ENCODE assay signal across 8 mouse cellular contexts in the genomic region with DNA sequence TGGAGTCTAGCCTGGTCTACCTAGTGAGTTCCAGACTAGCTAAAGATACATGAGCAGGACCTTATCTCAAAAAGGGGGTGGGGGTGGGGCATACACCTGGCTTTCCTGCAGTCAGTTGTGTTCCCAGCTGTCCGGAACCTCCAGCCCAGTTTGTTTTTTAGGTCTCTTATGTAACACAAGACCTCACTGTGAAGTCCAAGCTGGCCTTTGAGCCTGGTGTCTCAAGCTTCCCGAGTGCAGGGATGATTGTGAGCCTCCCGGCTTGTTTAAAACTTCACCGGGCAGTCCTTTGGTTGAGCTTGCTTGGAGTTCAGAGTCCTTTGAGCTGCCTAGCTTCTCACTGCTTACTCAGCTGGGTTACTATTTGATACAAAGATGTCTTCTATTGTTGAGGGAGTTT. TPM values are rescaled to one million over a fixed set of nuclear protein-coding genes. Genes with fewer than 3 reads are reported as not detected.
DNase-seq lines count a peak whose midpoint lies in the region; ATAC-seq and TF ChIP-seq lines count a peak whose summit lies in the region.

No protein-coding gene starts in this region.

- H3K9me3 ChIP-seq in heart, embryonic 10.5 days = no peaks in the 10 kb centered on the region
- H3K9me3 ChIP-seq in embryonic facial prominence, embryonic 13.5 days = no peaks in the 10 kb centered on the region
- H3K9me3 ChIP-seq in intestine, postnatal 0 days (ENCODE audit: control insufficient read depth) = no peaks in the 10 kb centered on the region
- H3K9me3 ChIP-seq in midbrain, embryonic 11.5 days (ENCODE audit: control insufficient read depth, low read length) = no peaks in the 10 kb centered on the region

- 24% methylated on average over 4 of the region's 4 CpGs for WGBS in heart, embryonic 10.5 days
- WGBS in embryonic facial prominence, embryonic 13.5 days = 31% methylated on average over 4 of the region's 4 CpGs
- 0% methylated on average over 4 of the region's 4 CpGs for WGBS in intestine, postnatal 0 days
- 32% methylated on average over 4 of the region's 4 CpGs for WGBS in midbrain, embryonic 11.5 days

- H3K27ac ChIP-seq in heart, embryonic 10.5 days = no peak overlapping the region
- H3K27ac ChIP-seq in embryonic facial prominence, embryonic 13.5 days = no peak overlapping the region
- peak overlapping the region; percentile 46; the same call in 1 of the 2 replicates for H3K27ac ChIP-seq in intestine, postnatal 0 days (ENCODE audit: low read depth, low read length)
- H3K27ac ChIP-seq in midbrain, embryonic 11.5 days (ENCODE audit: low read depth, low read length) = no peak overlapping the region

- H3K9ac ChIP-seq in embryonic facial prominence, embryonic 13.5 days = peak overlapping the region; percentile 98
- H3K9ac ChIP-seq in intestine, postnatal 0 days (ENCODE audit: low read depth, low read length) = peak overlapping the region; percentile 35
- peak overlapping the region; percentile 92 for H3K9ac ChIP-seq in midbrain, embryonic 11.5 days (ENCODE audit: low read length)

- TF ChIP-seq CTCF in intestine, postnatal 0 days (IDR thresholded peaks at IDR 0.05; ENCODE audit: low read depth) = no peak

- H3K4me2 ChIP-seq in embryonic facial prominence, embryonic 13.5 days = peak overlapping the region; percentile 99
- H3K4me2 ChIP-seq in intestine, postnatal 0 days (replicated peaks; ENCODE audit: low read depth) = peak overlapping the region; percentile 87
- H3K4me2 ChIP-seq in midbrain, embryonic 11.5 days = peak overlapping the region; percentile 81

- H3K36me3 ChIP-seq in heart, embryonic 10.5 days = peaks cover 55% of the 10 kb centered on the region
- peaks cover 32% of the 10 kb centered on the region for H3K36me3 ChIP-seq in embryonic facial prominence, embryonic 13.5 days
- peaks cover 21% of the 10 kb centered on the region for H3K36me3 ChIP-seq in intestine, postnatal 0 days (ENCODE audit: control insufficient read depth, insufficient read depth)
- H3K36me3 ChIP-seq in midbrain, embryonic 11.5 days (ENCODE audit: control insufficient read depth, insufficient read depth, low read length) = peaks cover 14% of the 10 kb centered on the region

- ATAC-seq in embryonic facial prominence, embryonic 13.5 days (ENCODE audit: insufficient number of reproducible peaks, insufficient read depth, low FRiP score, low TSS enrichment, low read depth) = no peak
- no peak for ATAC-seq in intestine, postnatal 0 days
- no peak for ATAC-seq in midbrain, embryonic 11.5 days (ENCODE audit: low FRiP score)

- peaks cover 31% of the 10 kb centered on the region for H3K4me1 ChIP-seq in heart, embryonic 10.5 days
- H3K4me1 ChIP-seq in embryonic facial prominence, embryonic 13.5 days = peaks cover 44% of the 10 kb centered on the region
- H3K4me1 ChIP-seq in intestine, postnatal 0 days (replicated peaks; ENCODE audit: control insufficient read depth, insufficient read depth, low read length) = no peaks in the 10 kb centered on the region
- H3K4me1 ChIP-seq in midbrain, embryonic 11.5 days (ENCODE audit: control insufficient read depth, insufficient read depth, low read length) = peaks cover 36% of the 10 kb centered on the region

- no peak for DNase-seq in heart, embryonic 10.5 days (ENCODE audit: low spot score)
- DNase-seq in heart, postnatal 4 days = no peak
- peak; percentile 84 for DNase-seq in midbrain, embryonic 11.5 days (ENCODE audit: low spot score, missing footprints)
- no peak for DNase-seq in layer of hippocampus, postnatal 10 days (ENCODE audit: low spot score in 2 of 2)
- no peak for DNase-seq in layer of hippocampus, adult 9-10 months (ENCODE audit: low spot score)
- no peak for DNase-seq in cerebellum, adult 8-10 months

- H3K4me3 ChIP-seq in heart, embryonic 10.5 days = peak overlapping the region; percentile 86
- H3K4me3 ChIP-seq in embryonic facial prominence, embryonic 13.5 days = peak overlapping the region; percentile 98
- peak overlapping the region; percentile 61 for H3K4me3 ChIP-seq in intestine, postnatal 0 days (ENCODE audit: low read depth, low read length)
- H3K4me3 ChIP-seq in midbrain, embryonic 11.5 days (ENCODE audit: low read depth, low read length) = peak overlapping the region; percentile 94

- H3K27me3 ChIP-seq in heart, embryonic 10.5 days (ENCODE audit: insufficient read depth, poor library complexity, severe bottlenecking) = no peaks in the 10 kb centered on the region
- no peaks in the 10 kb centered on the region for H3K27me3 ChIP-seq in embryonic facial prominence, embryonic 13.5 days
- H3K27me3 ChIP-seq in intestine, postnatal 0 days (replicated peaks; ENCODE audit: control insufficient read depth, insufficient read depth, low read length) = no peaks in the 10 kb centered on the region
- H3K27me3 ChIP-seq in midbrain, embryonic 11.5 days (ENCODE audit: control insufficient read depth, insufficient read depth, low read length) = no peaks in the 10 kb centered on the region

RNA-seq across cellular contexts. Expression of a gene that starts 3.1 kb away (rescaled TPM):
- polyA plus RNA-seq in heart, embryonic 10.5 days (2016; fragmentation: Nextera tagmentation; extraction: Ambion mirVana) = 44.9 and 46.1 TPM in 2 replicates
- 10 to 100 TPM; 41.6 to 44.4 TPM for total RNA-seq in heart, postnatal 4 days (2021)
- polyA plus RNA-seq in embryonic facial prominence, embryonic 13.5 days (2015; fragmentation: Nextera tagmentation; extraction: Ambion mirVana) = 32.0 and 35.2 TPM in 2 replicates
- 28.5 and 33.0 TPM in 2 replicates for polyA plus RNA-seq in intestine, postnatal 0 days (2015; fragmentation: Nextera tagmentation; extraction: Ambion mirVana)
- polyA plus RNA-seq in midbrain, embryonic 11.5 days (2014; fragmentation: Nextera tagmentation; extraction: Ambion mirVana) = 49.5 and 53.0 TPM in 2 replicates
- total RNA-seq in layer of hippocampus, postnatal 10 days (2021) = 10 to 100 TPM; 44.5 to 45.0 TPM

RNA-seq across cellular contexts. Expression of a gene that starts 29.9 kb away (rescaled TPM):
- 13.5 and 14.2 TPM in 2 replicates for polyA plus RNA-seq in heart, embryonic 10.5 days (2016; fragmentation: Nextera tagmentation; extraction: Ambion mirVana)
- 10 to 100 TPM; 42.1 to 45.9 TPM for total RNA-seq in heart, postnatal 4 days (2021)
- 4.0 and 5.0 TPM in 2 replicates for polyA plus RNA-seq in embryonic facial prominence, embryonic 13.5 days (2015; fragmentation: Nextera tagmentation; extraction: Ambion mirVana)
- polyA plus RNA-seq in intestine, postnatal 0 days (2015; fragmentation: Nextera tagmentation; extraction: Ambion mirVana) = 7.5 and 8.0 TPM in 2 replicates
- 15.7 and 17.0 TPM in 2 replicates for polyA plus RNA-seq in midbrain, embryonic 11.5 days (2014; fragmentation: Nextera tagmentation; extraction: Ambion mirVana)
- total RNA-seq in layer of hippocampus, postnatal 10 days (2021) = 10 to 100 TPM; 54.8 to 65.7 TPM

Comparison
In these comparisons a context has a peak if more than half of its experiments do, and no peak if none do; other contexts are left out.
1. H3K9ac ChIP-seq: peak in every context shown above with its lines; median percentile 98 in embryonic facial prominence, embryonic 13.5 days; 92 in midbrain, embryonic 11.5 days; 35 in intestine, postnatal 0 days.